Mouse (Mus musculus) lung, postnatal 0 days (tissue): ENCODE data around the gene Man2b2. TPM values are rescaled to one million over a fixed set of nuclear protein-coding genes. Genes with fewer than 3 reads are reported as not detected.
"Not testable (repeated sequence)": the region's sequence is repeated elsewhere in the genome, so short reads cannot be mapped to it uniquely, and the experiment has no call there.

Experiments used
- ATAC-seq: fragments of 200-750 bp; cut with Nextera tagmentation; 2 replicates; pipeline ENCODE4 v1.8.0; 2017; ENCODE audit warnings: moderate library complexity
- DNase-seq: peaks from one replicate; pipeline ENCODE4 v3.0.0-alpha.2; 2016; ENCODE audit warnings: low spot score
- H3K27ac ChIP-seq: fragments of 300-500 bp; sonication (generic); 2 replicates; pipeline ENCODE4 v1.5.1; 2014; ENCODE audit warnings: antibody characterized with exemption, mild to moderate bottlenecking, low read length, mixed read lengths
- H3K27me3 ChIP-seq: fragments of 300-500 bp; sonication (generic); replicated peaks from 2 replicates; pipeline ENCODE4 v1.6.1; 2014; ENCODE audit warnings: low read length, mixed read lengths; ENCODE audit not compliant: insufficient read depth
- H3K36me3 ChIP-seq: fragments of 300-500 bp; sonication (generic); 2 replicates; pipeline ENCODE4 v1.6.1; 2014; ENCODE audit warnings: low read length, mixed read lengths; ENCODE audit not compliant: insufficient read depth
- H3K4me1 ChIP-seq: fragments of 300-500 bp; sonication (generic); 2 replicates; pipeline ENCODE4 v1.6.1; 2014; ENCODE audit warnings: antibody characterized with exemption, low read depth, low read length, mixed read lengths; ENCODE audit not compliant: insufficient read depth
- H3K4me2 ChIP-seq: fragments of 300-500 bp; sonication (generic); replicated peaks from 2 replicates; pipeline ENCODE4 v1.6.1; 2014; ENCODE audit warnings: low read depth, mild to moderate bottlenecking, low read length, moderate library complexity, mixed read lengths
- H3K4me3 ChIP-seq: fragments of 300-500 bp; sonication (generic); 2 replicates; pipeline ENCODE4 v1.5.1; 2014; ENCODE audit warnings: low read depth, low read length
- H3K9ac ChIP-seq: fragments of 300-500 bp; sonication (generic); replicated peaks from 2 replicates; pipeline ENCODE4 v1.6.1; 2014; ENCODE audit warnings: low read depth, mild to moderate bottlenecking
- H3K9me3 ChIP-seq: fragments of 300-500 bp; sonication (generic); 2 replicates; pipeline ENCODE4 v1.6.1; 2016; ENCODE audit warnings: low read length, mixed read lengths
- CTCF ChIP-seq: IDR thresholded peaks from 2 replicates; pipeline ENCODE4 v1.5.1; 2016; ENCODE audit warnings: antibody characterized with exemption, mild to moderate bottlenecking
- EP300 ChIP-seq: IDR thresholded peaks from 2 replicates; pipeline ENCODE4 v1.6.1; 2016; ENCODE audit warnings: antibody characterized with exemption, mild to moderate bottlenecking, control low read depth
- WGBS: fragments of 180-500 bp; shearing (Covaris S2); extraction: QIAGEN DNeasy Blood & Tissue Kit; methylation state at CpG from one replicate; pipeline ENCODE4 v1.1.7; 2014; 5-methylcytosine and 5-hydroxymethylcytosine counted together
- polyA plus RNA-seq: library from polyadenylated mRNA; unstranded; fragments of >200 nt; fragmentation: Nextera tagmentation; extraction: Ambion mirVana; gene quantifications from 2 replicates; pipeline ENCODE4 v1.2.1, GENCODE M21; 2015

Gene Man2b2
- polyA plus RNA-seq, 1 experiment from 2014 or later = 15.7 TPM

DNA sequence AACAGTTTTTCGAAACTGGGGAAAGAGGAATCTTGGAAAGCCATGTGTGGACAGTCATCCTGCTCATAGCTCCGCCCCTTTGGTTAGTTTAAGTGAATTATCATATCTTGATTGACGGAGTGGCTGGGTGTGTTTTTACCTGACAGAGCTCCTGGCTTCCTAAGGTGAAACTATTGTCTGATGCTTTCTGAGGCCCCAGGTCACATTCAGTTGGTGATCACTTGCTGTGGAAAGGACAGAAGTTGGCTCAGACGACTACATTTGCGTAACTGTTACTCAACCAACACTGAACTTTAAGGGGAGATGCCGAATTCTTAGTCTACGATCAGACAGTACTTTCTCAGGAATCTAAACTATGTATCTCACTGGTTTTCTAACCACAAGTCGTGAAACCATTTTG is 33.2 kb downstream of the Man2b2 start:
- H3K9ac ChIP-seq = 0 out of 2 replicates have a peak overlapping the region, but pooled peaks have one; percentile 16

DNA sequence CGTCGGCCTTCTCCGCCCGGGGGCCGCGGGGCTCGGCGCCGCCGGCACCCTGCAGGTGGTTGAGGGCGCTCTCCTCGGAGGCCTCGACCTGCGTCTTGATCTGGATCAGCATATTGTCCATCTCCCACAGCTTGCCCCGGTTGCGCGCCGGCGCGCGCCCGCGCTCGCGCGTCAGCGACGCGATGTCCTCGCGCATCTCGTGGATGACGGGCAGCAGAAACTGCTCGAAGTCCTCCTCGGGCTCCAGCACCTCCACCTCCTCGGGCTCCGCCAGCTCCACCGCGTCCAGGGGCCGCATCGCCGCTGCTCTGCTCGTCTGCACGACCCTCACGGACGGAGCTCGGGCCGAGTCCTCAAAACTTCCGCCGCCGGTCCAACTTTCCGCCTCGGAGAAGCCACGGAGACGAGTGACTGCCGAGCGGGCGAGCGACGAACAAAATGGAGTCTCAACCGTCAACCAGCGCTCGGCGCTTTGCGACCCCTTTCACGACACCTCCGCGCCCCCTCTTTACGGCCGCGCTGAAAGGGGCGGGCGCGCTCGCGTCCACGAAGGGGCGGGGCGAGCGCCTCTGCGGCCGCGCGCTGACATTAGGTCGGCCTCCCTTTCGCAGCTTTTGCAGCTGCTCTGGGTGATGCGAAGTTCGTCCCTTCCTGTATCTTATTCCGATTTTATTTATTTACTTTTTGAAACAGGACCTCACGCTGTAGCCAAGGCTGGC is 34.0 kb downstream of the Man2b2 start, which contains the start of gene Mrfap1:
Gene Mrfap1 (minus strand): TSS at position 477 of the 719 bp plus-strand sequence.
- DNase-seq = peak; percentile 97
- not testable (repeated sequence) for H3K9me3 ChIP-seq, H3K27me3 ChIP-seq, H3K36me3 ChIP-seq, H3K4me1 ChIP-seq
- Histone ChIP-seq H3K9ac (peak within 1 kb of the TSS; percentile 30), H3K4me3 (peak within 1 kb of the TSS; percentile 63), H3K27ac (peak within 1 kb of the TSS; percentile 89), H3K4me2 (peak within 1 kb of the TSS; percentile 72)
- ATAC-seq = peak; percentile 88
- under 1% methylated on average over 83 of the region's 90 CpGs for WGBS
- peak; percentile 7; the same call in 1 of the 2 replicates for TF ChIP-seq CTCF

More for the DNA sequence above, 33.2 kb downstream of the Man2b2 start:
- DNase-seq = peak; percentile 75
- H3K4me3 ChIP-seq = peak overlapping the region; percentile 63; the same call in 1 of the 2 replicates
- H3K4me2 ChIP-seq = peak overlapping the region; percentile 72
- no peaks in the 10 kb centered on the region for H3K9me3 ChIP-seq
- 0 out of 2 replicates have a peak, but pooled peaks cover 4% of the 10 kb centered on the region for H3K36me3 ChIP-seq
- peak overlapping the region; percentile 66; the same call in 1 of the 2 replicates for H3K27ac ChIP-seq
- H3K4me1 ChIP-seq = 0 out of 2 replicates have a peak, but pooled peaks cover 3% of the 10 kb centered on the region
- TF ChIP-seq CTCF (no peak), EP300 (no peak)
- H3K27me3 ChIP-seq = no peaks in the 10 kb centered on the region
- 43% methylated on average over 8 of the region's 8 CpGs for WGBS
- ATAC-seq = peak; percentile 3; the same call in 1 of the 2 replicates

DNA sequence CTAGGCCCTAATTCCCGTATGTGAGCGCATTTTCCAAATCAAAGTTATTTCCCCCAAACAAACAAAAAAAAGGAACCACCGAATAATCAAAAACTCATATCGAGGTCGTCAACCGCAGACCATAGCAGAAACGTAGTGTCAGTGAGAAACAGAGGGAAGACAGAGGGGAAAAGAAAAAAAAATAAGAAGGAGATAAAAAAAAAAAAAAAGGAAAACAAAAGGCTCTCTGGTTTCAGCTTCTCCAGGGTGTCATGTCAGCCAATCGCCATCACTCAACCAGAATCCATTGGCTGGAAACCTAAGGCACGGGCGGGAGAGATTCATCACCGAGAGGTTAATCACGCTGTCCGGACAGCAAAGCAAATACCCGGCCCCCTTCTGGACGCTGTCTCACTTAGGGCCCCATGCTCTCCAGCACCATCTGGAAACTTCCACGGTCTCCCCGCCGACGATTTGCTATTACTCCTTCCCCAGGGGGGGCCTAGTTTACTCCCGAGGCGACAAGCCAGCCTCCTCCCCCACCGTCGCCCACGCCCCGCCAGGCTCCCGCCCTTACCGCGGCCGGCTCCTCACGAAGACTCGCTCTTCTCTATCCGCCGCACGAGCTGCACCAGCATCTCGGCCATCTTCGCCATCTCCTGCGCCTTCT is 34.7 kb downstream of the Man2b2 start:
- H3K4me1 ChIP-seq, H3K9me3 ChIP-seq, H3K36me3 ChIP-seq, H3K27me3 ChIP-seq: not testable (repeated sequence)
- H3K4me3 ChIP-seq = peak overlapping the region; percentile 63
- peak; percentile 30; the same call in 1 of the 2 replicates for TF ChIP-seq CTCF
- DNase-seq (peak; percentile 74), ATAC-seq (peak; percentile 52)
- peak overlapping the region; percentile 72 for H3K4me2 ChIP-seq
- peak overlapping the region; percentile 89 for H3K27ac ChIP-seq
- WGBS = 3% methylated on average over 35 of the region's 37 CpGs
- peak overlapping the region; percentile 30 for H3K9ac ChIP-seq

DNA sequence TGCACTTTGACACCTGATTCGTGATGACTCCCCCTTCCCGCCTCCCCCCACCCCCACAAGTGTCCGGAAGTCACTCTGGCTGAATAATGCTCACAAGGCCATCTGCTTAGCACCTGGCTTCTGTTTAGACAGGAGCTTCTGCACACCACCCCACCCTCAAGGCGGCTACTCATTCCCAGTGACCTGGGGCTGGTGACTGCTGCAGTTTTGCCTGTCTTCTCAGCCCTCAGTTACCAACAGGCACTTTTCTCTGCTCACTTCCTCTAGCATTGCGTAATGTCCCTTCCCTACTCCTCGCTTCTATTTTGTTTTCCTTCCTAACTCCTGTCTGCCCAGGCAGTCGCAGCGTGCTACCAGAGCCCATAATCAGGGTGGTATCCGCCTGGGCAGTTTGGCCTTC is 38.6 kb downstream of the Man2b2 start:
- H3K9me3 ChIP-seq = no peaks in the 10 kb centered on the region
- H3K9ac ChIP-seq = no peak overlapping the region
- ATAC-seq = no peak
- no peak overlapping the region for H3K4me3 ChIP-seq
- H3K27ac ChIP-seq = no peak overlapping the region
- 0 out of 2 replicates have a peak, but pooled peaks cover under 1% of the 10 kb centered on the region for H3K4me1 ChIP-seq
- 53% methylated on average over 9 of the region's 9 CpGs for WGBS
- H3K36me3 ChIP-seq = 0 out of 2 replicates have a peak, but pooled peaks cover 4% of the 10 kb centered on the region
- TF ChIP-seq CTCF (no peak), EP300 (no peak)
- no peak overlapping the region for H3K4me2 ChIP-seq
- DNase-seq = peak; percentile 62
- no peaks in the 10 kb centered on the region for H3K27me3 ChIP-seq

- H3K4me2 ChIP-seq = no peak overlapping the region
- no peak for DNase-seq
- H3K36me3 ChIP-seq = no peaks in the 10 kb centered on the region
- H3K27me3 ChIP-seq = no peaks in the 10 kb centered on the region
- no peak overlapping the region for H3K27ac ChIP-seq
- no peak for TF ChIP-seq EP300
- TF ChIP-seq CTCF = no peak
- H3K9me3 ChIP-seq = no peaks in the 10 kb centered on the region
- H3K4me3 ChIP-seq = no peak overlapping the region
- no peak for ATAC-seq
- H3K4me1 ChIP-seq = no peaks in the 10 kb centered on the region
- no peak overlapping the region for H3K9ac ChIP-seq
- WGBS = 96% methylated on average over 5 of the region's 5 CpGs
These were observed 44.4 kb downstream of the Man2b2 start for GRCm38 (mm10) chr5:36786052-36786451.

GRCm38 (mm10) chr5:36779512-36779911 is 50.9 kb downstream of the Man2b2 start:
- 83% methylated on average over 2 of the region's 2 CpGs for WGBS
- TF ChIP-seq EP300 (no peak), CTCF (no peak)
- Histone ChIP-seq H3K36me3 (no peaks in the 10 kb centered on the region), H3K9me3 (peaks cover 4% of the 10 kb centered on the region; the same call in 1 of the 2 replicates), H3K4me1 (no peaks in the 10 kb centered on the region), H3K9ac (no peak overlapping the region), H3K27ac (no peak overlapping the region), H3K4me3 (no peak overlapping the region), H3K4me2 (no peak overlapping the region), H3K27me3 (no peaks in the 10 kb centered on the region)
- DNase-seq = no peak
- ATAC-seq = no peak
